Mouse (Mus musculus) hindbrain, embryonic 13.5 days (tissue): ENCODE measurements at regions not wholly inside any gene's neighbourhood (a gene's known extent, or its start where the extent isn't known, plus 50 kb on each side); places are given as distances from the start of the nearest gene placed in this dataset.

Source experiments
- ATAC-seq: fragments of 200-750 bp; cut with Nextera tagmentation; 2 replicates; pipeline ENCODE4 v1.8.0; 2017; ENCODE audit warnings: moderate TSS enrichment; ENCODE audit not compliant: low FRiP score
- H3K27ac ChIP-seq: fragments of 300-500 bp; sonication (generic); 2 replicates; pipeline ENCODE4 v1.5.1; 2015; ENCODE audit warnings: inconsistent platforms, mild to moderate bottlenecking, moderate library complexity
- H3K27me3 ChIP-seq: fragments of 300-500 bp; sonication (generic); 2 replicates; pipeline ENCODE4 v1.6.1; 2015; ENCODE audit warnings: mild to moderate bottlenecking, inconsistent platforms
- H3K36me3 ChIP-seq: fragments of 300-500 bp; sonication (generic); 2 replicates; pipeline ENCODE4 v1.6.1; 2015; ENCODE audit warnings: mild to moderate bottlenecking, inconsistent platforms
- H3K4me1 ChIP-seq: fragments of 300-500 bp; sonication (generic); replicated peaks from 2 replicates; pipeline ENCODE4 v1.6.1; 2015; ENCODE audit warnings: inconsistent platforms
- H3K4me2 ChIP-seq: fragments of 300-500 bp; sonication (generic); 2 replicates; pipeline ENCODE4 v1.6.1; 2015; ENCODE audit warnings: inconsistent platforms, mild to moderate bottlenecking, moderate library complexity
- H3K4me3 ChIP-seq: fragments of 300-500 bp; sonication (generic); 2 replicates; pipeline ENCODE4 v1.5.1; 2015; ENCODE audit warnings: mild to moderate bottlenecking, inconsistent platforms
- H3K9ac ChIP-seq: fragments of 300-500 bp; sonication (generic); 2 replicates; pipeline ENCODE4 v1.6.1; 2015; ENCODE audit warnings: mild to moderate bottlenecking, inconsistent platforms
- H3K9me3 ChIP-seq: fragments of 300-500 bp; sonication (generic); 2 replicates; pipeline ENCODE4 v1.6.1; 2016; ENCODE audit warnings: inconsistent platforms
- WGBS: fragments of 180-500 bp; shearing (Covaris S2); methylation state at CpG from one replicate; pipeline ENCODE4 v1.1.7; 2015; 5-methylcytosine and 5-hydroxymethylcytosine counted together

DNA sequence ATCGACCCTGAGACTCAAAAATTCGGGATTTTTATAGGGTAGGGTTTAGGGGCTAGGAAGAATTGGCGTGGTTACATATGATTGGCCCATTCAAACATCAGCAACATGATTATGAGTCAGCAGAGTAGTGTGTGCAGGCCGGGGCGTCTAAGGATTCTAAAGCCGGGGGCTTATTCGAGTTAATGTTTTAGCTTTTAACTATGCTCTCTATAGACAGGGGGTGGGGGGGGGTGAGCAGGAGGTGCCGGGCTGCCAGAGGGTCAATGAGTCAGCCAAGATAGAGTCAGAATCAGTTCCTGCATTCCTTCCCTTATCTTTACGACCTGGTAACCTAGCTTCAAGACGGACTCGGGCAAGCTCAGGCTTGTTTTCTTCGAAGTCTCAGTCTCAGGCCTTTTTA is 333.2 kb upstream of the Smc2 start:
- Histone ChIP-seq H3K27ac (no peak overlapping the region), H3K4me2 (no peak overlapping the region), H3K4me1 (no peaks in the 10 kb centered on the region), H3K36me3 (no peaks in the 10 kb centered on the region), H3K9ac (no peak overlapping the region), H3K9me3 (no peaks in the 10 kb centered on the region), H3K27me3 (no peaks in the 10 kb centered on the region), H3K4me3 (no peak overlapping the region)
- 85% methylated on average over 12 of the region's 12 CpGs for WGBS
- ATAC-seq, result no peak

DNA sequence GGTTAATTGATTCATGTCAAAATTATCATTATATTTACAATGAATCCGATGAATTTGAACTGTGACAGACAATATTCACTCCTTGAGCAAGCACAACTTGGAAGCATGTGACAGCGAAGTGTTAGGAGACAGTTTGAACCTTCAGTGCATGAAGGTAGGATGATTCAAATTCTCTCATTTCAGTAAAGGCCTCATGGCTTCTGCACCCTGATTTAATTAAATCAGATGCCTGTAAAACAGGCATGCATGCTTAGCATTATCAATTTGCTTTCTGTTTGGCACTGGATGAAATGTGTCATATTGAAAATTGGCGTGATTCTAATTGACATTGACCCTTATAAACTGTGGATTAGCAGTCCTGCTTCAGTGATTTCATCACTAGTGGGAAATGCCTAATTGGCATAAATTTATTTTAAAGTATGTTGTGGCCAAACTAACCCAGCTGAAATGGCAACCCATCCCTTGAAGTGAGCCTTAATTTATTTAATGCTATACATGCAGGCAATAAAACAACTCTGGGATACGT is 321.2 kb upstream of the Smc2 start:
- Histone ChIP-seq H3K4me1 (no peaks in the 10 kb centered on the region), H3K27me3 (no peaks in the 10 kb centered on the region), H3K9me3 (no peaks in the 10 kb centered on the region), H3K4me3 (no peak overlapping the region), H3K27ac (no peak overlapping the region), H3K4me2 (no peak overlapping the region), H3K9ac (no peak overlapping the region), H3K36me3 (no peaks in the 10 kb centered on the region)
- WGBS, result 78% methylated on average over 4 of the region's 4 CpGs
- no peak for ATAC-seq

DNA sequence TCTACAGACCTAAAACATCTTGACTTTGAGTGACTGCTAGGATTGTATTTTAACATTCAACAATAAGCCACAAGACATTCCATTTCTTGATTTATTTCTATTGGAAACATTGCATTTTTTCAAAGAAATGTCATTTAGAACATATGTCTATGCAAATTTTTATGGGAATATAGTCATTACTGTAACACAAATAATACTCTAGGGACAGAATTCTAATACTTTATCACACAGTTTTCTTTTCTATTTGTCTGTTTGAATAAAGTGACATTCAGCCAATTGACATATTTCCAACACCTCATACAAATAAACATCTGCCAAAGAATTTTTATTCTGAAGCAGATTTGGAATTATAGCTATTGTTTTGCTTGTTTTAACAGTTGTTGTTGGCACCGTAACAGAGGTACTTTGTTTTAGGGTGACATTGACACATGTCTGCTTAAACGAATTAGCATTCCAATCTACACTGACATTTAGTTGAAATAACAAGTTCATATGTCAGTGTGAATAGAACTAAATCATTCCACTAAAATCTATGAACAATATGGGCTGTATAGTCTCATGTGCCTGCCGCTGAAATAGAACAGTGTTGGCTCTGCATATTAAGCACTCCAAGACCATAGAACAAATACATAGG is 320.5 kb upstream of the Smc2 start:
- Histone ChIP-seq H3K9me3 (no peaks in the 10 kb centered on the region), H3K4me3 (no peak overlapping the region), H3K27me3 (no peaks in the 10 kb centered on the region), H3K27ac (no peak overlapping the region), H3K4me2 (no peak overlapping the region), H3K4me1 (no peaks in the 10 kb centered on the region), H3K36me3 (no peaks in the 10 kb centered on the region), H3K9ac (no peak overlapping the region)
- 60% methylated on average over 3 of the region's 3 CpGs for WGBS
- no peak for ATAC-seq

DNA sequence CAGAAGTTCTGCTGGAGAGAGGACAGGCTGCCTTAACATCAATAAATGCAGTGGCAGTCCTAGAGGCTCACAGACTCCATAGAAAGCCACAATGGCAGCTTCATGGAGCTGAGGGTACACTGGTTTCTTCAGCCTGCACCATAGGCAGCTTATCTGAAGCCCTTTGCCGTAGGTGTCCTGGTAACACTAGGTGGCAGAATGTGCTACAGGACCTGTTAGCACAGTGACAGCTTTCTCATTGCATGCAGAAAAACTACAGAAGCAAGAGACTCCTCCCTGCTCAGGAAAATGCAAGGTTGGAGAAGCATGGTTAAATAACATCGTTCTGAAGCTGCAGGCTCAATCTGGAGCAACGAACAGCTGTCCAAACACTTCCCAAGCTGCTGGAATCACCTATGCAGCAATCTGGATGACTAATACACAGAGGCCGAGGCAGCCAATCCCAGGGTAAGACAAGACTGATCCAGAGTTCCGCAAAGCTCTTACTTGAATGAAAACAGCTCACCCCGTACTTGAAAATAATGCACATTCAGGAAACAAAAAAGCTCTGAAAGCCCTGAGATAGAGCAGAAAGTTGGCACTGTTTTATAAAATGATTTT is 286.4 kb upstream of the Smc2 start:
- no peak overlapping the region for H3K27ac ChIP-seq
- H3K9me3 ChIP-seq, result no peaks in the 10 kb centered on the region
- no peak overlapping the region for H3K4me3 ChIP-seq
- no peak for ATAC-seq
- H3K36me3 ChIP-seq, result no peaks in the 10 kb centered on the region
- no peak overlapping the region for H3K4me2 ChIP-seq
- 80% methylated on average over 6 of the region's 6 CpGs for WGBS
- no peaks in the 10 kb centered on the region for H3K4me1 ChIP-seq
- no peak overlapping the region for H3K9ac ChIP-seq
- no peaks in the 10 kb centered on the region for H3K27me3 ChIP-seq

DNA sequence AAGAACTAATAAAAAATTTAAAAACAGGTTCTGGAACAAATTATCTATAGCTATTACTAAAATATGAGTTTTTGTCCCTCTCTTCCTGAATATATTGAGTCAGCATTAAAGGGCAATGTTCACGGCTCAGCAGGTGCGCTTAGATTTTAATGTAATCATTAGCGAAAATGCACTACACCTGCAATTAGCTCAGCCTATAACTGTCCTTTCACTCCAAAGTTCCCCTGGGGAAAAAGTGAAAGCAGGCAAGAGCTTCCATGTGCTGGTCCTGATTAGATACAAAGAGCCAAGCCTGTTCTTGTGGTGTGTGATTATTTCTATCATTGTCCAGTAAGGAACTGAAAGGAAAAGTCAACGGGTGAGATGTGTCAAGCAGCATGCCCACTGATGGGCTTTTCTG is 262.8 kb upstream of the Smc2 start:
- no peak overlapping the region for H3K4me2 ChIP-seq
- H3K36me3 ChIP-seq, result no peaks in the 10 kb centered on the region
- no peaks in the 10 kb centered on the region for H3K9me3 ChIP-seq
- H3K4me1 ChIP-seq, result no peaks in the 10 kb centered on the region
- no peaks in the 10 kb centered on the region for H3K27me3 ChIP-seq
- ATAC-seq, result no peak
- 81% methylated on average over 4 of the region's 4 CpGs for WGBS
- no peak overlapping the region for H3K9ac ChIP-seq
- H3K27ac ChIP-seq, result no peak overlapping the region
- H3K4me3 ChIP-seq, result no peak overlapping the region

DNA sequence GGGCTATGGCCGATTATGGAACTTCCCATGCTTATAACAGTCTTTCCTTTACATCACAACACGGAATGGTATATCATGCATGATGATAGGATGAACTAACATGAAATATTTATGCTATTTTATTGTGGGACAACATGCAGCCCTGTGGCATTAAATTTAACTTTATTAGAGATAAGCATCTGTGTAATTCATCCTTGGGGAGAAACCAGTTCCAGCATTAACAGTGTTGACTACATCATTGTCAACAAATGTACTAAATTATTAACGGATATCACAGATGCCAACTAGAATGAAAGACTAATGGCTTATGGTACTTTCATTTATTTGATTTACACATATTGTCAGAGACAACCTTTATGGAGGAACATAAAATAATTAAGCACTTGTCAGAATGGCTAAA is 241.3 kb upstream of the Smc2 start:
- ATAC-seq, result no peak
- Histone ChIP-seq H3K36me3 (no peaks in the 10 kb centered on the region), H3K4me2 (no peak overlapping the region), H3K9ac (no peak overlapping the region), H3K4me3 (no peak overlapping the region), H3K9me3 (no peaks in the 10 kb centered on the region), H3K27me3 (no peaks in the 10 kb centered on the region), H3K4me1 (no peaks in the 10 kb centered on the region), H3K27ac (no peak overlapping the region)
- 72% methylated on average over 3 of the region's 3 CpGs for WGBS

DNA sequence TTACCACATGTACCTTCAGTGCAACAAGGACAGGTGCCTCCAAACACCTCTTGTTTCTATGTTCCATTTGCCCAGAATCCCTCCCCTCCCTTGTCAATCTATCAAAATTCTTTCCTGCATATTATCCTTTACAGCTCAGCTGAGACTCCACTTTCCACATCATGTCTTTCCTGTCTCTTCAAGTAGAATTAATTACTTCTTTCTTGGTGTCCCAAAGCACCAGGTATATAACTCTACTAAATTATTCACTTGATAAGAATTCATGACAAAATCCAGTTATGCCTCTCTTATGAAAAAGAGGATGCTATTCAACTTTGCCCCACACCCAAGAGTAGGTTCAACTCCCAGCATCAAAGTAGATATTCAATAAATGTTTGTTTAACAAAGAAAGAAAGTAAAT is 228.4 kb upstream of the Smc2 start:
- Histone ChIP-seq H3K4me2 (no peak overlapping the region), H3K4me1 (peaks cover 7% of the 10 kb centered on the region), H3K36me3 (no peaks in the 10 kb centered on the region), H3K4me3 (no peak overlapping the region), H3K9me3 (no peaks in the 10 kb centered on the region), H3K27ac (0 out of 2 replicates have a peak overlapping the region, but pooled peaks have one; percentile 18), H3K27me3 (no peaks in the 10 kb centered on the region), H3K9ac (no peak overlapping the region)
- no peak for ATAC-seq

DNA sequence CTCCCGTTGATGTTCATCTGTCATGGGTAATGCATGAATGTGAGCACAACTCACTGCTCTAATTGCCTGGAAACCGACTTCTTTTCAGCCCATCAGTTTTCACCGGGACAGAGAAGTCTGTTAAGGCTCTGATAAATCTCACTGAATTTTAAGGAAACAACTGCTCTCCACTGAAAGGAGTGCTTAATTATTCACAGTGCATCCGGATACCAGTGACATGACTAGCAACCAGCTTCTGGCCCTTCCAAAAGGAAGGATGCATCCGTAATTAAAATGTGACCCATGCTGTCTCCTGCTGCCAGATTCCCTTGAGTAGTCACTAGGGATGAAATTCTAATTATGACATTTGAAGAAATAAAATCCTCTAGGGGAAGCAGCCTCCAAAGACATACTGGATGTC is 228.0 kb upstream of the Smc2 start:
- Histone ChIP-seq H3K27me3 (no peaks in the 10 kb centered on the region), H3K4me2 (no peak overlapping the region), H3K9ac (no peak overlapping the region), H3K9me3 (no peaks in the 10 kb centered on the region), H3K4me3 (no peak overlapping the region), H3K4me1 (peaks cover 7% of the 10 kb centered on the region), H3K27ac (0 out of 2 replicates have a peak overlapping the region, but pooled peaks have one; percentile 18), H3K36me3 (no peaks in the 10 kb centered on the region)
- 19% methylated on average over 5 of the region's 5 CpGs for WGBS
- ATAC-seq, result peak; percentile 74; the same call in 1 of the 2 replicates

DNA sequence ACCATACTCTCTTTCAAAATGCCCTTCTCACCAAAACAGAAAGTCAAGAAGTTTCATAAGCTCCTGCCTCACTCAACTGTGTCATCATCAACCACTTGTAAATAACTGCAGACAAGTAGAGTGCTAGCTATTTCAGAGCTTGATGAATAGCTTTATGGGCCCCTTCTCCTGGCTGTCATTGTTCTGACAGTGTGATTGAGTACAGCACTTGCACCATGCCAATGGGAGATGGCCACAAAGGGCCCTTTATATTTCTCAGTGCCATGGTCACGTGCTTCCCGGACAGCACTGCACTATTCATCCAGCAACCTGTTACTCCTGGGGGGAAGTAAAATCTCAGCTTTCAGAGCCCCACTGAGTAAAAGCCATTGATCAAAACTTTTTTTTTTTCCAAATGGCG is 225.7 kb upstream of the Smc2 start:
- Histone ChIP-seq H3K27me3 (no peaks in the 10 kb centered on the region), H3K9ac (no peak overlapping the region), H3K4me2 (no peak overlapping the region), H3K27ac (no peak overlapping the region), H3K4me1 (peaks cover 7% of the 10 kb centered on the region), H3K36me3 (no peaks in the 10 kb centered on the region), H3K9me3 (no peaks in the 10 kb centered on the region), H3K4me3 (no peak overlapping the region)
- ATAC-seq, result peak; percentile 74
- 38% methylated on average over 3 of the region's 3 CpGs for WGBS
